Mouse (Mus musculus): ENCODE data around the gene Smg6. TPM values are rescaled to one million over a fixed set of nuclear protein-coding genes. Genes with fewer than 3 reads are reported as not detected.

Smg6 gene
- polyA plus RNA-seq (2015; fragmentation: Illumina TruSeq; extraction: RNeasy Lipid Tissue Mini Kit (QIAGEN cat#74804); ENCODE audit: insufficient read depth, low read depth, low replicate concordance), result 6.4 TPM

GRCm38 (mm10) chr11:74925577-74926387, at the start of gene Smg6, which contains the start of gene Srr:
Gene Smg6, plus strand, starts transcription at chr11:74925823.
Gene Srr, minus strand, starts transcription at chr11:74925948.

GRCm38 (mm10) chr11:74896901-74897677, 28.5 kb upstream of the Smg6 start, which contains the start of gene Sgsm2:
Gene Sgsm2, minus strand, starts transcription at chr11:74897060.

GRCm38 (mm10) chr11:74897678-74898516, 27.7 kb upstream of the Smg6 start, which contains the start of gene Tsr1:
Gene Tsr1, plus strand, starts transcription at chr11:74898071.

GRCm38 (mm10) chr11:75169405-75170080, 243.9 kb downstream of the Smg6 start, which contains the start of gene Hic1:
Gene Hic1, minus strand, starts transcription at chr11:75169519.

GRCm38 (mm10) chr11:75178672-75179208, 253.1 kb downstream of the Smg6 start, which contains the start of gene Ovca2:
Gene Ovca2, minus strand, starts transcription at chr11:75178835.

GRCm38 (mm10) chr11:75190905-75191441, 265.4 kb downstream of the Smg6 start, which contains the start of gene Dph1:
Gene Dph1, minus strand, starts transcription at chr11:75191241.

GRCm38 (mm10) chr11:75193256-75194071, 267.8 kb downstream of the Smg6 start, which contains the start of gene Rtn4rl1:
Gene Rtn4rl1, plus strand, starts transcription at chr11:75193783.

Other genes with a start within 250 kb of the Smg6 start
- gene Pafah1b1, start 201.2 kb upstream of the Smg6 start, polyA plus RNA-seq (2015; fragmentation: Illumina TruSeq; extraction: RNeasy Lipid Tissue Mini Kit (QIAGEN cat#74804); ENCODE audit: insufficient read depth, low read depth, low replicate concordance), result 12.8 TPM
- 2.7 TPM for gene Mettl16, start 155.0 kb upstream of the Smg6 start, polyA plus RNA-seq (2015; fragmentation: Illumina TruSeq; extraction: RNeasy Lipid Tissue Mini Kit (QIAGEN cat#74804); ENCODE audit: insufficient read depth, low read depth, low replicate concordance)
- gene Mnt, start 94.9 kb upstream of the Smg6 start, polyA plus RNA-seq (2015; fragmentation: Illumina TruSeq; extraction: RNeasy Lipid Tissue Mini Kit (QIAGEN cat#74804); ENCODE audit: insufficient read depth, low read depth, low replicate concordance), result 3.1 TPM
- gene Sgsm2, start 28.8 kb upstream of the Smg6 start, polyA plus RNA-seq (2015; fragmentation: Illumina TruSeq; extraction: RNeasy Lipid Tissue Mini Kit (QIAGEN cat#74804); ENCODE audit: insufficient read depth, low read depth, low replicate concordance), result 3.7 TPM
- 7.6 TPM for gene Tsr1, start 27.8 kb upstream of the Smg6 start, polyA plus RNA-seq (2015; fragmentation: Illumina TruSeq; extraction: RNeasy Lipid Tissue Mini Kit (QIAGEN cat#74804); ENCODE audit: insufficient read depth, low read depth, low replicate concordance)
- 4.5 TPM for gene Srr, start 125 bp downstream of the Smg6 start, polyA plus RNA-seq (2015; fragmentation: Illumina TruSeq; extraction: RNeasy Lipid Tissue Mini Kit (QIAGEN cat#74804); ENCODE audit: insufficient read depth, low read depth, low replicate concordance)
- gene Hic1, start 243.7 kb downstream of the Smg6 start, polyA plus RNA-seq (2015; fragmentation: Illumina TruSeq; extraction: RNeasy Lipid Tissue Mini Kit (QIAGEN cat#74804); ENCODE audit: insufficient read depth, low read depth, low replicate concordance), result 3.8 TPM